Mouse (Mus musculus) limb, embryonic 14.5 days (tissue): ENCODE results near the gene Sbf2. TPM values are rescaled to one million over a fixed set of nuclear protein-coding genes. Genes with fewer than 3 reads are reported as not detected.

Experiments used
- ATAC-seq: fragments of 200-750 bp; cut with Nextera tagmentation; 2 replicates; pipeline ENCODE4 v1.8.0; 2017; ENCODE audit warnings: low read depth, moderate number of reproducible peaks, moderate TSS enrichment; ENCODE audit not compliant: low FRiP score
- DNase-seq: peaks from one replicate; pipeline ENCODE4 v3.0.0-alpha.2; 2015; ENCODE audit warnings: low spot score
- H3K27ac ChIP-seq: fragments of 300-500 bp; sonication (generic); replicated peaks from 2 replicates; pipeline ENCODE4 v1.5.1; 2014; ENCODE audit warnings: low read depth, mild to moderate bottlenecking, low read length, moderate library complexity, mixed read lengths
- H3K27me3 ChIP-seq: fragments of 300-500 bp; sonication (generic); 2 replicates; pipeline ENCODE4 v1.6.1; 2014; ENCODE audit warnings: low read length, mixed read lengths; ENCODE audit not compliant: control insufficient read depth, insufficient read depth
- H3K36me3 ChIP-seq: fragments of 300-500 bp; sonication (generic); 2 replicates; pipeline ENCODE4 v1.6.1; 2014; ENCODE audit warnings: mild to moderate bottlenecking, low read length, moderate library complexity, mixed read lengths; ENCODE audit not compliant: control insufficient read depth, insufficient read depth
- H3K4me1 ChIP-seq: fragments of 300-500 bp; sonication (generic); 2 replicates; pipeline ENCODE4 v1.6.1; 2014; ENCODE audit warnings: antibody characterized with exemption, low read length, mixed read lengths; ENCODE audit not compliant: control insufficient read depth, insufficient read depth
- H3K4me2 ChIP-seq: fragments of 300-500 bp; sonication (generic); replicated peaks from 2 replicates; pipeline ENCODE4 v1.6.1; 2014; ENCODE audit warnings: low read depth, mild to moderate bottlenecking, low read length, moderate library complexity; ENCODE audit not compliant: severe bottlenecking
- H3K4me3 ChIP-seq: fragments of 300-500 bp; sonication (generic); replicated peaks from 2 replicates; pipeline ENCODE4 v1.5.1; 2014; ENCODE audit warnings: low read length
- H3K9ac ChIP-seq: fragments of 300-500 bp; sonication (generic); 2 replicates; pipeline ENCODE4 v1.6.1; 2014; ENCODE audit warnings: mild to moderate bottlenecking, low read depth, low read length, moderate library complexity; ENCODE audit not compliant: severe bottlenecking
- H3K9me3 ChIP-seq: fragments of 300-500 bp; sonication (generic); 2 replicates; pipeline ENCODE4 v1.6.1; 2016; ENCODE audit warnings: low read length; ENCODE audit not compliant: control insufficient read depth
- POLR2A ChIP-seq: fragments of 200-500 bp; IDR thresholded peaks from 2 replicates; pipeline ENCODE4 v1.8.0; 2012; ENCODE audit warnings: inconsistent platforms, mild to moderate bottlenecking, moderate library complexity, borderline replicate concordance; ENCODE audit not compliant: insufficient read depth, insufficient read length; ENCODE audit errors: extremely low read depth
- WGBS: fragments of 180-500 bp; shearing (Covaris S2); extraction: QIAGEN DNeasy Blood & Tissue Kit; methylation state at CpG from one replicate; pipeline ENCODE4 v1.1.7; 2014; 5-methylcytosine and 5-hydroxymethylcytosine counted together
- polyA plus RNA-seq, 2 experiments: library from polyadenylated mRNA; depleted of rRNA in 1 of 2; stranded (reverse) in 1 of 2; unstranded in 1 of 2; fragments of >200 nt; fragmentation: Nextera tagmentation in 1 of 2; extraction: Ambion mirVana in 1 of 2; gene quantifications; 2 replicates each; pipeline versions ENCODE4 v1.2.1 to v1.2.3; 2012 to 2014

Sbf2 gene
- polyA plus RNA-seq, 2 experiments: 24.7 TPM

DNA sequence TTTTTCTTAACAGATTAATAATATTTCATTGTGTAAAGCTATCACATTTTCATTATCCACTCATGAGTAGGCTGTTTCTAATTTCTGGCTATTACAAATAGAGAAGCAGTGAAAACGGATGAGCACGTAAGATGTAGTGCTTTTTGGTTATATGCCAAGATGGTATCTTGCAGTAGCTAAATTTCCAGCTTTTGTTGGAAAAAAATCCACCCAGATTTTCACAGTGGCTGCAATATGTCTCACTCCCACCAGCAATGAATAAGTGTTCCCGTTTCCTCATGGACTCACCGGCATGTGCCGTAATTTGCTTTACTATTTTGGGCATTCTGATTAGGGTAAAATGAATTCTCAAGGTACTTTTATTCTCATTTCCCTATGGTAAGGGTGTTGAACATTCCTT lies 129.7 kb downstream of the Sbf2 start:
- TF ChIP-seq POLR2A: no peak
- H3K36me3 ChIP-seq: 0 out of 2 replicates have a peak, but pooled peaks cover 4% of the 10 kb centered on the region
- no peaks in the 10 kb centered on the region for H3K27me3 ChIP-seq
- H3K4me1 ChIP-seq: no peaks in the 10 kb centered on the region
- ATAC-seq (no peak), DNase-seq (no peak)
- 87% methylated on average over 5 of the region's 5 CpGs for WGBS
- no peaks in the 10 kb centered on the region for H3K9me3 ChIP-seq
- no peak overlapping the region for H3K4me3 ChIP-seq
- H3K27ac ChIP-seq: no peak overlapping the region
- no peak overlapping the region for H3K4me2 ChIP-seq
- H3K9ac ChIP-seq: no peak overlapping the region

- H3K9ac ChIP-seq: no peak overlapping the region
- H3K36me3 ChIP-seq: no peaks in the 10 kb centered on the region
- H3K4me1 ChIP-seq: peaks cover 2% of the 10 kb centered on the region; the same call in 1 of the 2 replicates
- no peak overlapping the region for H3K4me2 ChIP-seq
- DNase-seq (no peak), ATAC-seq (no peak)
- no peak for TF ChIP-seq POLR2A
- WGBS: 65% methylated on average over 6 of the region's 6 CpGs
- no peaks in the 10 kb centered on the region for H3K27me3 ChIP-seq
- no peak overlapping the region for H3K27ac ChIP-seq
- no peaks in the 10 kb centered on the region for H3K9me3 ChIP-seq
- H3K4me3 ChIP-seq: no peak overlapping the region
Measured at GRCm38 (mm10) chr7:110470987-110471386, 143.7 kb downstream of the Sbf2 start.

GRCm38 (mm10) chr7:110463471-110463870 lies 151.3 kb downstream of the Sbf2 start:
- Histone ChIP-seq H3K4me2 (no peak overlapping the region), H3K27me3 (no peaks in the 10 kb centered on the region), H3K4me1 (no peaks in the 10 kb centered on the region), H3K27ac (no peak overlapping the region), H3K9me3 (no peaks in the 10 kb centered on the region), H3K9ac (no peak overlapping the region), H3K36me3 (no peaks in the 10 kb centered on the region), H3K4me3 (no peak overlapping the region)
- no peak for DNase-seq
- TF ChIP-seq POLR2A: no peak
- ATAC-seq: no peak
- WGBS: 88% methylated on average over 5 of the region's 5 CpGs

DNA sequence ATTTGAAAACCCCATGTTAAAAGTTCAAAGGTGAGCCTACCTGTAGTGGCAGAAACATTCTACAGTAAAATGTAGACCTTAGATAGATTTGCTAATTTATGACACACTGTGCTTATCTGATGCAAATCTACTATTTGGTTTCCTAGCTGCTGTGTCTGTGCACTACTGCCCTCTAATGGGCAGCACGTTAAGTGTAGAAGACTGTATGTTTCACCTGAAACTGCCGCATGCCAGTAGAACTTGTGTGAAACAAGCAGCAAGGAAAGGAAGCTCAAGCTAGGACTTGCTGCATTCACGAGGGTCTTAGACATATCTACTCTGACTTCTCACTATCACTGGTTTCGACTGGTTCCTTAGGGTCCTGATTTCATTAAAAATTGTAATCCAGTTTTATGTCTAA lies 182.4 kb downstream of the Sbf2 start:
- Histone ChIP-seq H3K9ac (no peak overlapping the region), H3K4me1 (no peaks in the 10 kb centered on the region), H3K36me3 (peaks cover 6% of the 10 kb centered on the region), H3K4me2 (no peak overlapping the region), H3K9me3 (no peaks in the 10 kb centered on the region), H3K27me3 (no peaks in the 10 kb centered on the region), H3K4me3 (no peak overlapping the region), H3K27ac (no peak overlapping the region)
- no peak for TF ChIP-seq POLR2A
- no peak for ATAC-seq
- 19% methylated on average over 4 of the region's 4 CpGs for WGBS
- peak; percentile 60 for DNase-seq

DNA sequence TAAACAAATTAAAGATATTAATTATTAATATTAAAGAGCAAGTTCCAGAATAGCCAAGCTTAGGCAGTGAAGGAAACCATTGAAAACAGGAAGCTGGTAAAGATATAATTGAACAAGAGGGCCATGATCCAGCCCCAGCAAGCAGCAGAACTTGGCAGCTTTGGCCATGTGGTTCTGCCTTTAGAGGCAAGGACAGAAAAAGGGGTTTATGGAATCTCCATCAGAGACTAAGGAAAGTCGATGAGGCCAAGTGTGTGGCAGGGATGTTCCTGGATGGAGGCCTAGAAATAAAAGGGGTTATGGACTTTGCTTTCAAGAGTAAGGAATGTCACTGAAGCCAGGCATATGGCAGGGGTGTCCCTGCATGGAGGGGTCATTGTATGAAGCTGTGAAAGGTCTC lies 198.4 kb downstream of the Sbf2 start:
- H3K9me3 ChIP-seq: no peaks in the 10 kb centered on the region
- H3K4me3 ChIP-seq: no peak overlapping the region
- no peaks in the 10 kb centered on the region for H3K27me3 ChIP-seq
- peaks cover 5% of the 10 kb centered on the region; the same call in 1 of the 2 replicates for H3K36me3 ChIP-seq
- no peak for TF ChIP-seq POLR2A
- H3K27ac ChIP-seq: no peak overlapping the region
- WGBS: 96% methylated on average over 1 of the region's 1 CpGs
- H3K4me2 ChIP-seq: no peak overlapping the region
- no peak for ATAC-seq
- no peaks in the 10 kb centered on the region for H3K4me1 ChIP-seq
- DNase-seq: no peak
- H3K9ac ChIP-seq: no peak overlapping the region

DNA sequence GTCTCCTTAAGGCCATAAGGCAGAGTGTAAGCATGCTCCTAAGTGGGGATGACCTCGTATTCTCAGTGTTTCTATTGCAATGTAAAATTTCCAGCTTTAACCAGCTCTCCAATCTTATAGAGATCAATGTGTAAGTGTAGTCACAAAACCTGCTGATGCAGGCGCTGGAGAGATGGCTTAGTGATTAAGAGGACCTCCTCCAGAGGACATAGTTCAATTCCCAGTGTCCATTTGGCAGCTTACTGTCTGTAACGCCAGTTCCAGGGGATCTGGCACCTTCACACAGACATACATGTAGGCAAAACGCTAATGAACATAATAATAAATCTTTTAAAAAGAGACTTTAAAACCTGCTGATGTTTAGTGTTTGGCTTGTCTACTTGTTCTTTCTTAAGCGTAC lies 200.4 kb downstream of the Sbf2 start:
- Histone ChIP-seq H3K4me2 (no peak overlapping the region), H3K9me3 (no peaks in the 10 kb centered on the region), H3K27ac (no peak overlapping the region), H3K36me3 (peaks cover 5% of the 10 kb centered on the region; the same call in 1 of the 2 replicates), H3K4me3 (no peak overlapping the region), H3K9ac (no peak overlapping the region), H3K27me3 (no peaks in the 10 kb centered on the region), H3K4me1 (no peaks in the 10 kb centered on the region)
- WGBS: 72% methylated on average over 5 of the region's 5 CpGs
- ATAC-seq (no peak), DNase-seq (no peak)
- no peak for TF ChIP-seq POLR2A
